Mouse (Mus musculus) hindbrain, embryonic 11.5 days (tissue): ENCODE results near the gene Cfd. TPM values are rescaled to one million over a fixed set of nuclear protein-coding genes. Genes with fewer than 3 reads are reported as not detected.

Experiments
- ATAC-seq: fragments of 200-750 bp; cut with Nextera tagmentation; 2 replicates; pipeline ENCODE4 v1.8.0; 2017; ENCODE audit warnings: mild to moderate bottlenecking, moderate TSS enrichment, moderate library complexity; ENCODE audit not compliant: low FRiP score
- DNase-seq: peaks from one replicate; pipeline ENCODE4 v3.0.0-alpha.2; 2015; ENCODE audit warnings: low spot score
- H3K27ac ChIP-seq: fragments of 300-500 bp; sonication (generic); 2 replicates; pipeline ENCODE4 v1.5.1; 2014; ENCODE audit warnings: mild to moderate bottlenecking, low read depth, low read length
- H3K27me3 ChIP-seq: fragments of 300-500 bp; sonication (generic); 2 replicates; pipeline ENCODE4 v1.6.1; 2014; ENCODE audit warnings: mild to moderate bottlenecking, low read length, moderate library complexity, mixed read lengths; ENCODE audit not compliant: control insufficient read depth, insufficient read depth
- H3K36me3 ChIP-seq: fragments of 300-500 bp; sonication (generic); 2 replicates; pipeline ENCODE4 v1.6.1; 2014; ENCODE audit warnings: mild to moderate bottlenecking, low read length, moderate library complexity, mixed read lengths; ENCODE audit not compliant: control insufficient read depth, insufficient read depth
- H3K4me1 ChIP-seq: fragments of 300-500 bp; sonication (generic); replicated peaks from 2 replicates; pipeline ENCODE4 v1.6.1; 2014; ENCODE audit warnings: low read length, mixed read lengths; ENCODE audit not compliant: control insufficient read depth, insufficient read depth
- H3K4me2 ChIP-seq: fragments of 300-500 bp; sonication (generic); replicated peaks from 2 replicates; pipeline ENCODE4 v1.6.1; 2014; ENCODE audit warnings: mild to moderate bottlenecking, low read depth, low read length
- H3K4me3 ChIP-seq: fragments of 300-500 bp; sonication (generic); 2 replicates; pipeline ENCODE4 v1.5.1; 2014; ENCODE audit warnings: low read depth, low read length
- H3K9ac ChIP-seq: fragments of 300-500 bp; sonication (generic); 2 replicates; pipeline ENCODE4 v1.6.1; 2014; ENCODE audit warnings: low read depth, low read length
- H3K9me3 ChIP-seq: fragments of 300-500 bp; sonication (generic); 2 replicates; pipeline ENCODE4 v1.6.1; 2016; ENCODE audit warnings: low read length; ENCODE audit not compliant: control insufficient read depth
- WGBS: fragments of 180-500 bp; shearing (Covaris S2); extraction: QIAGEN DNeasy Blood & Tissue Kit; methylation state at CpG from one replicate; pipeline ENCODE4 v1.1.7; 2014; 5-methylcytosine and 5-hydroxymethylcytosine counted together
- polyA plus RNA-seq: library from polyadenylated mRNA; unstranded; fragments of >200 nt; fragmentation: Nextera tagmentation; extraction: Ambion mirVana; gene quantifications from 2 replicates; pipeline ENCODE4 v1.2.1, GENCODE M21; 2014

Cfd gene
- polyA plus RNA-seq, 1 experiment from 2014 or later, result not detected

DNA sequence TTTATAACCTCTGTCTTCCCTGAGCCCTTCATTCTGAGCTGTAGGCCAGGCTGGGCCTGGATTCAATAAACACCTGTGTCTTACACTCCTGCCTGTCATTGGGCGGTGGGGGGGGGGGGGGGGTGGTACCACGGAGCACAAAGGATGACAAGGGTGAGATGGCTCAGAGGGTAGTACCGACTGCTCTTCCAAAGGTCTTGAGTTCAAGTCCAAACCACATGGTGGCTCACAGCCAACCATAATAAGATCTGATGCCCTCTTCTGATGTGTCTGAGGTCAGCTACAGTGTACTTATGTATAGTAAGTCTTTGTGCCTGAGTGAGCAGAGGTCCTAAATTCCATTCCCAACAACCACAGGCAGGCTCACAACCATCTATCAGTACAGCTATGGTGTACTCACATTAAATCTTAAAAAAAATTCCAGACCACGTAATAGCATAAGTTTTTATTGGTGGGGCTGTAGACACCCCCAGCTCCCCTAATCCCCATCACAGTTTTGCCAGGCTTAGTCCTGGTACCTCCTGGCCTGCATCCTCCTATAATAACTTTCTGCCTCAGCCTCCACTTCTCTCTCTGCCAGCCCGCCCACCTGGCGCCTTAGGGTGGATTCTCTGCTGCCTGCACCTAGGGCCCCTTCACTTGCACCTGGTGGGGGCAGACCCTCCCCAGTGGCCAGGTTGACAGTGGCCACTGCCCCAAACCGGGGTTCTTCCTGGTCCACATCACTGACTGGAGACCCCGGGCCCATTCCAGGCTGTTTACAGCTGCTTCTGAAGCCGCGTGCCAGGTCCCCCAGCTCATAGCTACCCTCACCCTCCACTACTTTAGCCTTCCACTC is 26.1 kb upstream of the Cfd start:
- Histone ChIP-seq H3K9ac (no peak overlapping the region), H3K36me3 (peaks cover 30% of the 10 kb centered on the region), H3K27me3 (no peaks in the 10 kb centered on the region), H3K4me3 (no peak overlapping the region), H3K9me3 (no peaks in the 10 kb centered on the region), H3K4me1 (no peaks in the 10 kb centered on the region; the same call in 1 of the 2 replicates), H3K4me2 (no peak overlapping the region), H3K27ac (no peak overlapping the region)
- ATAC-seq (peak; percentile 21; the same call in 1 of the 2 replicates), DNase-seq (no peak)
- WGBS, result 54% methylated on average over 10 of the region's 10 CpGs

- no peaks in the 10 kb centered on the region for H3K9me3 ChIP-seq
- WGBS, result 78% methylated on average over 12 of the region's 12 CpGs
- no peak overlapping the region for H3K9ac ChIP-seq
- no peak overlapping the region for H3K27ac ChIP-seq
- no peaks in the 10 kb centered on the region for H3K27me3 ChIP-seq
- H3K4me2 ChIP-seq, result no peak overlapping the region
- H3K36me3 ChIP-seq, result peaks cover 24% of the 10 kb centered on the region
- H3K4me3 ChIP-seq, result no peak overlapping the region
- no peaks in the 10 kb centered on the region; the same call in 1 of the 2 replicates for H3K4me1 ChIP-seq
- peak; percentile 15; the same call in 1 of the 2 replicates for ATAC-seq
- DNase-seq, result no peak
Measured at GRCm38 (mm10) chr10:79865189-79865601, 25.5 kb upstream of the Cfd start.

- no peaks in the 10 kb centered on the region for H3K9me3 ChIP-seq
- DNase-seq (no peak), ATAC-seq (no peak)
- H3K4me2 ChIP-seq, result no peak overlapping the region
- H3K4me1 ChIP-seq, result no peaks in the 10 kb centered on the region; the same call in 1 of the 2 replicates
- no peak overlapping the region for H3K27ac ChIP-seq
- H3K36me3 ChIP-seq, result peaks cover 18% of the 10 kb centered on the region
- no peak overlapping the region for H3K4me3 ChIP-seq
- 82% methylated on average over 19 of the region's 19 CpGs for WGBS
- H3K27me3 ChIP-seq, result no peaks in the 10 kb centered on the region
- H3K9ac ChIP-seq, result no peak overlapping the region
Measured at GRCm38 (mm10) chr10:79865801-79866295, 24.8 kb upstream of the Cfd start.

DNA sequence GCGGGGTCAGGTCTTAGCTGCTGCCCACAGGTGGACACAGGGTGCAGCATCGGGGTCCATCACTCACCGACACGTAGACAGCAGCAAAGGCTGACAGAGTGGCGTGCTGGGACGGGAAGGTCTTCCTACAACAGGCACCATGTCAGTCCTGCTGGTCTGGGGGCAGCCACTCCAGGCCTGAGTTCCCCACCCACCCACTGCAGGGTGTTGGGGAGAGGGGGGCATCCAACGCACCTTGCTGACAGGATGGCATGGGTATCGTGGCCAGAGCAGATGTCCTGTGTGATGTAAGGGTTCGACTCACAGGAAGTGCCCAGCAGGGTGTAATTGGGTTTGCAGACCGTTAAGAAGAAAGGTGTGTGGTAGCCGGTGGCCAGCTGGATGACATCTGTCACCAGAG is 24.1 kb upstream of the Cfd start:
- no peak overlapping the region for H3K9ac ChIP-seq
- peaks cover 12% of the 10 kb centered on the region; the same call in 1 of the 2 replicates for H3K36me3 ChIP-seq
- H3K4me2 ChIP-seq, result no peak overlapping the region
- H3K9me3 ChIP-seq, result no peaks in the 10 kb centered on the region
- H3K27me3 ChIP-seq, result no peaks in the 10 kb centered on the region
- WGBS, result 82% methylated on average over 11 of the region's 11 CpGs
- no peak for ATAC-seq
- H3K4me1 ChIP-seq, result no peaks in the 10 kb centered on the region
- H3K4me3 ChIP-seq, result no peak overlapping the region
- DNase-seq, result no peak
- no peak overlapping the region for H3K27ac ChIP-seq

DNA sequence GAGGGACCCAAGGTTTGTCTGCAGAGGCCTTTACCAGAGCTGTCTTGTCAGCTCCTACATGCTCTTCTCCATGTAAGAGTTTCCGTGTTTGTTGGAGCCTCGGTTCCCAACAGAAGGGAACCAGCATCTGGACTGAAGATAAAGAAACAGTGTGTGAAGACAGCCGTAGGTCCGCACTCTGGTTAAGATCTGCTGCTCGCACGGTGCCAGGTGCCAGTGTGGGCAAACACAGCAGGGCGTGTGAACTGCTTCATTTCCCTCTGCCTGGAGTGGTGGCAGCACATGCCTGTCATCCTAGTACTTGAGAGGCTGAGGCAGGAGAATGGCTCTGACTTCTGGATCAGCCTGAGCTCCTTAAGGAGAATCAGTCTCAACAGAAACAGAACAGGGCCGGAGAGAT is 18.8 kb upstream of the Cfd start:
- no peak overlapping the region for H3K9ac ChIP-seq
- DNase-seq (no peak), ATAC-seq (no peak)
- 92% methylated on average over 8 of the region's 8 CpGs for WGBS
- H3K36me3 ChIP-seq, result peaks cover 5% of the 10 kb centered on the region; the same call in 1 of the 2 replicates
- H3K27me3 ChIP-seq, result no peaks in the 10 kb centered on the region
- H3K9me3 ChIP-seq, result no peaks in the 10 kb centered on the region
- no peaks in the 10 kb centered on the region; the same call in 1 of the 2 replicates for H3K4me1 ChIP-seq
- no peak overlapping the region for H3K27ac ChIP-seq
- no peak overlapping the region for H3K4me3 ChIP-seq
- peak overlapping the region; percentile 58; the same call in 1 of the 2 replicates for H3K4me2 ChIP-seq

GRCm38 (mm10) chr10:79872862-79873261 is 17.8 kb upstream of the Cfd start:
- WGBS, result 42% methylated on average over 3 of the region's 3 CpGs
- Histone ChIP-seq H3K27ac (no peak overlapping the region), H3K4me3 (peak overlapping the region; percentile 68)

DNA sequence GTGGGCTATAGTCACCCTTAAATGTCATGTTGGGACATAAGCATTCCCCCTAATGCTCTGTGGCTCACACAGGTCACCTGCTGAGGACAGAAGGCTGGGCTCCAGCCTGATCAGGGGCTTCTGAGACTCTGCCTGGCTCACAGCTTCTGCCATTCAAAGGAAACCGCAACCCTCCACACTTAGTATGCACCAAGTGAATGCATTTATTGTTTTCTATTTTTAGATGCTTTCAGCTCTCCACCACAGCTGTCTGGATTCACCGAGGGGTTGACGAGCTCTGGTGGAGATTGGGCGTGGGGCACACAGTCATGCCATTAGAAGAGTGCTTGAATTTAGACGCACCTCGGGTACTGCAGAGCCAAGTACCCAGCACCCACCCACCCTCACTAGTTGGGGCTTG is 17.3 kb upstream of the Cfd start:
- Histone ChIP-seq H3K9me3 (no peaks in the 10 kb centered on the region), H3K27ac (peak overlapping the region; percentile 89; the same call in 1 of the 2 replicates), H3K27me3 (no peaks in the 10 kb centered on the region), H3K36me3 (peaks cover 5% of the 10 kb centered on the region; the same call in 1 of the 2 replicates), H3K4me2 (peak overlapping the region; percentile 58), H3K4me3 (peak overlapping the region; percentile 68), H3K9ac (peak overlapping the region; percentile 93), H3K4me1 (no peaks in the 10 kb centered on the region; the same call in 1 of the 2 replicates)
- 12% methylated on average over 6 of the region's 6 CpGs for WGBS
- DNase-seq, result no peak
- ATAC-seq, result peak; percentile 15; the same call in 1 of the 2 replicates

More at GRCm38 (mm10) chr10:79872862-79873261, 17.8 kb upstream of the Cfd start:
- ATAC-seq (no peak), DNase-seq (no peak)
- peaks cover 5% of the 10 kb centered on the region; the same call in 1 of the 2 replicates for H3K36me3 ChIP-seq
- no peaks in the 10 kb centered on the region; the same call in 1 of the 2 replicates for H3K4me1 ChIP-seq
- peak overlapping the region; percentile 93 for H3K9ac ChIP-seq
- no peaks in the 10 kb centered on the region for H3K27me3 ChIP-seq
- H3K4me2 ChIP-seq, result peak overlapping the region; percentile 58
- no peaks in the 10 kb centered on the region for H3K9me3 ChIP-seq

GRCm38 (mm10) chr10:79873715-79874289 is 16.9 kb upstream of the Cfd start:
- peak overlapping the region; percentile 58 for H3K4me2 ChIP-seq
- peak overlapping the region; percentile 68 for H3K4me3 ChIP-seq
- H3K4me1 ChIP-seq, result no peaks in the 10 kb centered on the region; the same call in 1 of the 2 replicates
- ATAC-seq (peak; percentile 28; the same call in 1 of the 2 replicates), DNase-seq (peak; percentile 60)
- H3K9ac ChIP-seq, result peak overlapping the region; percentile 93
- no peaks in the 10 kb centered on the region for H3K9me3 ChIP-seq
- H3K27me3 ChIP-seq, result no peaks in the 10 kb centered on the region
- WGBS, result 3% methylated on average over 26 of the region's 26 CpGs
- H3K27ac ChIP-seq, result peak overlapping the region; percentile 89
- peaks cover 5% of the 10 kb centered on the region; the same call in 1 of the 2 replicates for H3K36me3 ChIP-seq
